Comparison of ENCODE assay signal across 8 mouse cellular contexts in the genomic region with DNA sequence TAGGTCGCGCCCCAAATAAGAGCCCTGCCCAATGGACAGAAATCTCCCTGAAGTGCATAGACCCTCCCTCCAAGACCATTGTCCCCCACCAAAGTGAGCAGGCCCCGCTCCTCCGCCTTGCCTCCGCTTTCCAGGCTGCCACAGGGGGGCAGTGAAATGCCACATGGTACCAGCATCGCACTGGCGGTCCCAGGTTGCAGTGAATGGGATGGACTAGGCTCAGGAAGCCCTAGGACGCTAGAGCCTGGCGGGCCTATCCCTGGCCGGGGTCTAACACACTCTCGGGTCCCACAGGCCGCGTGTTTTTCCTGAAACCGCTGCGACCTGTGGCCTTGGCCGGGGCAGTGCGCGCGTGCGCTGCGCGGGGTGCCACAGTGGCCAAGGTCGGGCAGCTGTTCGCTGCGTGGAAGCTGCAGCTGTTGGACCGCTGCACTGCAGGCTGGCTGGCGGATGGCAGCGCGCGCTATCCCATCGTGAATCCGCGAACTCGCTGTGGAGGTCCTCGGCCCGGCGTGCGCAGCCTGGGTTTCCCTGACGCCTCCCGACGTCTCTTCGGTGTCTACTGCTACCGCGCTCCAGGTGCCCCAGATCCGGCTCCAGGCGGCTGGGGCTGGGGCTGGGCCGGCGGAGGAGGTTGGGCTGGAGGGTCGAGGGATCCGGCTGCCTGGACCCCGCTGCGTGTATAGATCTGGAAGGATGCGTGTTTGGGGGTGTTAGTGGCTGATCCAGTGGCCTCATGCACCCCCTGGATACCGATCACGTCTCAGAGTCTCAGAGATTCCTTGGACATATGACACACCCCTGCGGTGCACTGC. TPM values are rescaled to one million over a fixed set of nuclear protein-coding genes. Genes with fewer than 3 reads are reported as not detected.
DNase-seq lines count a peak whose midpoint lies in the region; ATAC-seq and TF ChIP-seq lines count a peak whose summit lies in the region.

No protein-coding gene starts in this region.

- H3K9me3 ChIP-seq in lung, embryonic 16.5 days (ENCODE audit: control insufficient read depth, low read length), result no peaks in the 10 kb centered on the region

- H3K36me3 ChIP-seq in lung, embryonic 16.5 days (ENCODE audit: control insufficient read depth, insufficient read depth, low read length), result no peaks in the 10 kb centered on the region

- peak; percentile 29 for DNase-seq in urinary bladder, postnatal 14 days (ENCODE audit: low spot score)
- no peak for DNase-seq in urinary bladder, postnatal 36 days (ENCODE audit: low spot score in 2 of 2)
- DNase-seq in embryo, embryonic 9.5 days (ENCODE audit: extremely low spot score), result peak; percentile 74
- DNase-seq in heart, postnatal 10 days, result peak; percentile 53 to 55
- peak; percentile 54 to 73 for DNase-seq in layer of hippocampus, adult 2 months (ENCODE audit: low spot score in 2 of 2)
- DNase-seq in retina, postnatal 7 days (ENCODE audit: low read depth, low spot score), result peak; percentile 41
- no peak for DNase-seq in spleen, adult 12 weeks (ENCODE audit: low spot score)

- peaks cover 79% of the 10 kb centered on the region for H3K27me3 ChIP-seq in lung, embryonic 16.5 days (ENCODE audit: control insufficient read depth, insufficient read depth, low read depth, low read length)

- H3K4me1 ChIP-seq in lung, embryonic 16.5 days (replicated peaks; ENCODE audit: control insufficient read depth, insufficient read depth, low read length), result peaks cover 12% of the 10 kb centered on the region

- peak overlapping the region; percentile 57 for H3K27ac ChIP-seq in layer of hippocampus, adult 2 months
- H3K27ac ChIP-seq in lung, embryonic 16.5 days (ENCODE audit: low read length), result no peak overlapping the region

- H3K4me2 ChIP-seq in lung, embryonic 16.5 days (ENCODE audit: low read depth, low read length), result peak overlapping the region; percentile 42

- 4% methylated on average over 54 of the region's 56 CpGs for WGBS in lung, embryonic 16.5 days

- peak; percentile 90 for TF ChIP-seq CTCF in layer of hippocampus, adult 2 months (conservative IDR thresholded peaks at IDR 0.05)

- H3K4me3 ChIP-seq in layer of hippocampus, adult 2 months, result peak overlapping the region; percentile 60
- peak overlapping the region; percentile 31 for H3K4me3 ChIP-seq in lung, embryonic 16.5 days (ENCODE audit: low read length)

- peak; percentile 68 for ATAC-seq in lung, embryonic 16.5 days (ENCODE audit: low read depth)

- intact Hi-C loops in heart, postnatal 10 days (cut with DNase I), result loop anchor here (5.0 kb wide), 2 partner anchors 79 to 134 kb away; no protein-coding TSS in a partner anchor

- no peak overlapping the region for H3K9ac ChIP-seq in lung, embryonic 16.5 days (ENCODE audit: low read length)

RNA-seq across cellular contexts. Expression of a gene that starts 4.8 kb away (rescaled TPM):
- total RNA-seq in heart, postnatal 10 days (2021), result not detected
- 10 to 100 TPM; 89.0 to 99.7 TPM for total RNA-seq in layer of hippocampus, adult 2 months (2021)
- 0.06 TPM in 1 of 2 replicates, not detected in the other for polyA plus RNA-seq in lung, embryonic 16.5 days (2015; fragmentation: Nextera tagmentation; extraction: Ambion mirVana)

RNA-seq across cellular contexts. Expression of a gene that starts 15.3 kb away (rescaled TPM):
- under 1 TPM; 0.77 to 0.94 TPM for total RNA-seq in heart, postnatal 10 days (2021)
- 1 to 10 TPM; 3.1 to 7.4 TPM for total RNA-seq in layer of hippocampus, adult 2 months (2021)
- polyA plus RNA-seq in lung, embryonic 16.5 days (2015; fragmentation: Nextera tagmentation; extraction: Ambion mirVana), result 0.94 and 1.2 TPM in 2 replicates

RNA-seq across cellular contexts. Expression of a gene that starts 32.6 kb away (rescaled TPM):
- under 1 TPM in 1 of 2 experiments, not detected in 1; 0.19 TPM for total RNA-seq in heart, postnatal 10 days (2021)
- total RNA-seq in layer of hippocampus, adult 2 months (2021), result 100 to 1,000 TPM; 146 to 158 TPM
- polyA plus RNA-seq in lung, embryonic 16.5 days (2015; fragmentation: Nextera tagmentation; extraction: Ambion mirVana), result 0.21 and 0.59 TPM in 2 replicates

RNA-seq across cellular contexts. Expression of a gene that starts 43.1 kb away (rescaled TPM):
- 10 to 100 TPM; 10.9 to 12.8 TPM for total RNA-seq in heart, postnatal 10 days (2021)
- 10 to 100 TPM; 29.2 to 32.8 TPM for total RNA-seq in layer of hippocampus, adult 2 months (2021)
- polyA plus RNA-seq in lung, embryonic 16.5 days (2015; fragmentation: Nextera tagmentation; extraction: Ambion mirVana), result 29.6 and 31.1 TPM in 2 replicates

RNA-seq across cellular contexts. Expression of a gene that starts 45.4 kb away (rescaled TPM):
- total RNA-seq in heart, postnatal 10 days (2021), result 10 to 100 TPM; 23.2 to 23.9 TPM
- 10 to 100 TPM; 56.1 to 56.9 TPM for total RNA-seq in layer of hippocampus, adult 2 months (2021)
- 43.1 and 44.1 TPM in 2 replicates for polyA plus RNA-seq in lung, embryonic 16.5 days (2015; fragmentation: Nextera tagmentation; extraction: Ambion mirVana)

Comparison
In these comparisons a context has a peak if more than half of its experiments do, and no peak if none do; other contexts are left out.
1. DNase-seq: peak in urinary bladder, postnatal 14 days (single experiment), embryo, embryonic 9.5 days (single experiment), heart, postnatal 10 days (2 of 2), layer of hippocampus, adult 2 months (2 of 2) and retina, postnatal 7 days (single experiment); none in urinary bladder, postnatal 36 days (0 of 2) and spleen, adult 12 weeks (single experiment).
2. RNA of a gene that starts 4.8 kb away (total RNA-seq): 89.0 to 99.7 TPM in layer of hippocampus, adult 2 months; not detected in heart, postnatal 10 days; every median in the first group is over 10 times any median in the second.
3. RNA of a gene that starts 32.6 kb away (total RNA-seq): 146 to 158 TPM in layer of hippocampus, adult 2 months; 0.19 TPM in heart, postnatal 10 days; every median in the first group is over 100 times any median in the second.